Mouse (Mus musculus) lung, postnatal 0 days (tissue): ENCODE results near the gene Pax6. TPM values are rescaled to one million over a fixed set of nuclear protein-coding genes. Genes with fewer than 3 reads are reported as not detected.

ENCODE experiments used
- ATAC-seq: fragments of 200-750 bp; cut with Nextera tagmentation; 2 replicates; pipeline ENCODE4 v1.8.0; 2017; ENCODE audit warnings: moderate library complexity
- DNase-seq: peaks from one replicate; pipeline ENCODE4 v3.0.0-alpha.2; 2016; ENCODE audit warnings: low spot score
- H3K27ac ChIP-seq: fragments of 300-500 bp; sonication (generic); 2 replicates; pipeline ENCODE4 v1.5.1; 2014; ENCODE audit warnings: antibody characterized with exemption, mild to moderate bottlenecking, low read length, mixed read lengths
- H3K27me3 ChIP-seq: fragments of 300-500 bp; sonication (generic); replicated peaks from 2 replicates; pipeline ENCODE4 v1.6.1; 2014; ENCODE audit warnings: low read length, mixed read lengths; ENCODE audit not compliant: insufficient read depth
- H3K36me3 ChIP-seq: fragments of 300-500 bp; sonication (generic); 2 replicates; pipeline ENCODE4 v1.6.1; 2014; ENCODE audit warnings: low read length, mixed read lengths; ENCODE audit not compliant: insufficient read depth
- H3K4me1 ChIP-seq: fragments of 300-500 bp; sonication (generic); 2 replicates; pipeline ENCODE4 v1.6.1; 2014; ENCODE audit warnings: antibody characterized with exemption, low read depth, low read length, mixed read lengths; ENCODE audit not compliant: insufficient read depth
- H3K4me2 ChIP-seq: fragments of 300-500 bp; sonication (generic); replicated peaks from 2 replicates; pipeline ENCODE4 v1.6.1; 2014; ENCODE audit warnings: low read depth, mild to moderate bottlenecking, low read length, moderate library complexity, mixed read lengths
- H3K4me3 ChIP-seq: fragments of 300-500 bp; sonication (generic); 2 replicates; pipeline ENCODE4 v1.5.1; 2014; ENCODE audit warnings: low read depth, low read length
- H3K9ac ChIP-seq: fragments of 300-500 bp; sonication (generic); replicated peaks from 2 replicates; pipeline ENCODE4 v1.6.1; 2014; ENCODE audit warnings: low read depth, mild to moderate bottlenecking
- H3K9me3 ChIP-seq: fragments of 300-500 bp; sonication (generic); 2 replicates; pipeline ENCODE4 v1.6.1; 2016; ENCODE audit warnings: low read length, mixed read lengths
- CTCF ChIP-seq: IDR thresholded peaks from 2 replicates; pipeline ENCODE4 v1.5.1; 2016; ENCODE audit warnings: antibody characterized with exemption, mild to moderate bottlenecking
- EP300 ChIP-seq: IDR thresholded peaks from 2 replicates; pipeline ENCODE4 v1.6.1; 2016; ENCODE audit warnings: antibody characterized with exemption, mild to moderate bottlenecking, control low read depth
- WGBS: fragments of 180-500 bp; shearing (Covaris S2); extraction: QIAGEN DNeasy Blood & Tissue Kit; methylation state at CpG from one replicate; pipeline ENCODE4 v1.1.7; 2014; 5-methylcytosine and 5-hydroxymethylcytosine counted together
- polyA plus RNA-seq: library from polyadenylated mRNA; unstranded; fragments of >200 nt; fragmentation: Nextera tagmentation; extraction: Ambion mirVana; gene quantifications from 2 replicates; pipeline ENCODE4 v1.2.1, GENCODE M21; 2015

Gene Pax6
- polyA plus RNA-seq, 1 experiment from 2014 or later = not detected

GRCm38 (mm10) chr2:105686363-105687316, 17.9 kb downstream of the Pax6 start:
- DNase-seq (no peak), ATAC-seq (no peak)
- no peak overlapping the region for H3K4me3 ChIP-seq
- H3K4me1 ChIP-seq = 0 out of 2 replicates have a peak, but pooled peaks cover 7% of the 10 kb centered on the region
- no peak overlapping the region for H3K27ac ChIP-seq
- H3K9ac ChIP-seq = no peak overlapping the region
- TF ChIP-seq EP300 (no peak), CTCF (no peak)
- no peaks in the 10 kb centered on the region for H3K9me3 ChIP-seq
- H3K36me3 ChIP-seq = no peaks in the 10 kb centered on the region
- peaks cover 87% of the 10 kb centered on the region for H3K27me3 ChIP-seq
- WGBS = 3% methylated on average over 36 of the region's 36 CpGs
- no peak overlapping the region for H3K4me2 ChIP-seq

DNA sequence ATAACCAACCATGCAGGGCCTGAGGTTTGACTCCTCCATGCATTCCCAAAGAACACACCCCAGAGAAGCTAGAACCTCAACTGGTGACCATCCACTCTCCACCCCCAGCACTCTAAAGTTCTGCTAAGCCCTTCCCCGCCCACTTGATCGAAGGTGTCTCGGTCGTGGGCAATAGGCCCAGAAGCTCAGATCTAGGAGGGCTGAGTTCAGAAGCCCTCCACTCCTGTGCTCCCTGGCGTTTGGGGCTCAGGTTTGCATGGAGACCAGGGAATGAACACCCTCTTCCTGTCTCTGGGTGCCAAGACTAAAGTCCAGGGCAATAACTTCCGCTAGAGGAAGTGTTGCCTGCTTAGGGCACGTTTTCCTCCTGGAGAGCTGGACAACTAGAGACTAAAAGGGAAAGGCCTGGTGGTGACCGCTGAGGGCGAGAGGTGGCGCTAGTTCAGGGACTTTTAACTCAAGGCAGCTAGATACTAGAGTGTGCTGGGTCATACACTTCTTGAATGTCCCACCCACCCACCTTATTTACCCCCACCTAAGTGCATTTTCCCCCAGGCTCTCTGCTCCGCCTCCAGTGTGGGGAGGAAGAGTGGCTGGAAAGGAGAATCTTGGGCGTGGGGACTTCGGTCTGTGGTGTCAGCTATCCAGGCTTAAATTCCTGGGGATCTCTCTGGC, 18.8 kb downstream of the Pax6 start:
- Histone ChIP-seq H3K36me3 (no peaks in the 10 kb centered on the region), H3K27me3 (peaks cover 87% of the 10 kb centered on the region), H3K9me3 (no peaks in the 10 kb centered on the region), H3K4me3 (peak overlapping the region; percentile 17; the same call in 1 of the 2 replicates), H3K27ac (no peak overlapping the region), H3K4me2 (peak overlapping the region; percentile 34), H3K9ac (no peak overlapping the region), H3K4me1 (0 out of 2 replicates have a peak, but pooled peaks cover 7% of the 10 kb centered on the region)
- peak; percentile 33 for ATAC-seq
- peak; percentile 56 for DNase-seq
- peak; percentile 61 for TF ChIP-seq CTCF
- TF ChIP-seq EP300 = no peak
- 3% methylated on average over 13 of the region's 13 CpGs for WGBS

- 1% methylated on average over 17 of the region's 17 CpGs for WGBS
- no peak overlapping the region for H3K27ac ChIP-seq
- H3K36me3 ChIP-seq = no peaks in the 10 kb centered on the region
- DNase-seq = no peak
- no peak for TF ChIP-seq EP300
- TF ChIP-seq CTCF = no peak
- H3K9ac ChIP-seq = no peak overlapping the region
- H3K4me2 ChIP-seq = peak overlapping the region; percentile 34
- H3K4me3 ChIP-seq = peak overlapping the region; percentile 17; the same call in 1 of the 2 replicates
- H3K9me3 ChIP-seq = no peaks in the 10 kb centered on the region
- H3K27me3 ChIP-seq = peaks cover 86% of the 10 kb centered on the region
- 0 out of 2 replicates have a peak, but pooled peaks cover 7% of the 10 kb centered on the region for H3K4me1 ChIP-seq
- ATAC-seq = no peak
Measured at GRCm38 (mm10) chr2:105688011-105688410, 19.3 kb downstream of the Pax6 start.

- H3K4me2 ChIP-seq = peak overlapping the region; percentile 34
- WGBS = under 1% methylated on average over 25 of the region's 25 CpGs
Measured at GRCm38 (mm10) chr2:105688436-105689303, 20.0 kb downstream of the Pax6 start.

GRCm38 (mm10) chr2:105689304-105689770, 20.6 kb downstream of the Pax6 start:
- TF ChIP-seq EP300 (no peak), CTCF (no peak)
- Histone ChIP-seq H3K27me3 (peaks cover 76% of the 10 kb centered on the region), H3K4me2 (no peak overlapping the region), H3K36me3 (no peaks in the 10 kb centered on the region), H3K4me1 (0 out of 2 replicates have a peak, but pooled peaks cover 7% of the 10 kb centered on the region), H3K9ac (no peak overlapping the region), H3K4me3 (no peak overlapping the region), H3K9me3 (no peaks in the 10 kb centered on the region), H3K27ac (no peak overlapping the region)
- WGBS = 1% methylated on average over 15 of the region's 15 CpGs
- ATAC-seq (no peak), DNase-seq (no peak)

More at GRCm38 (mm10) chr2:105688436-105689303, 20.0 kb downstream of the Pax6 start:
- TF ChIP-seq EP300 (no peak), CTCF (no peak)
- no peak for ATAC-seq
- Histone ChIP-seq H3K27me3 (peaks cover 82% of the 10 kb centered on the region), H3K9ac (no peak overlapping the region), H3K9me3 (no peaks in the 10 kb centered on the region), H3K4me3 (peak overlapping the region; percentile 17; the same call in 1 of the 2 replicates), H3K36me3 (no peaks in the 10 kb centered on the region), H3K4me1 (0 out of 2 replicates have a peak, but pooled peaks cover 7% of the 10 kb centered on the region), H3K27ac (no peak overlapping the region)
- DNase-seq = no peak
